Mouse (Mus musculus) CD8-positive naive resting alpha-beta T cell, adult 2 months (primary cell): Measurements from ENCODE around the gene Gm10491.
A peak's percentile ranks its signal among the peaks of the same experiment; 100 is the strongest.
"Not testable (repeated sequence)": the region's sequence is repeated elsewhere in the genome, so short reads cannot be mapped to it uniquely, and the experiment has no call there.

Experiments used
- DNase-seq, 2 experiments: peaks; one replicate each; pipeline ENCODE4 v3.0.0; 2022; ENCODE audit warnings: low read depth in 2 of 2, low spot score in 2 of 2

The Gm10491 gene

DNA sequence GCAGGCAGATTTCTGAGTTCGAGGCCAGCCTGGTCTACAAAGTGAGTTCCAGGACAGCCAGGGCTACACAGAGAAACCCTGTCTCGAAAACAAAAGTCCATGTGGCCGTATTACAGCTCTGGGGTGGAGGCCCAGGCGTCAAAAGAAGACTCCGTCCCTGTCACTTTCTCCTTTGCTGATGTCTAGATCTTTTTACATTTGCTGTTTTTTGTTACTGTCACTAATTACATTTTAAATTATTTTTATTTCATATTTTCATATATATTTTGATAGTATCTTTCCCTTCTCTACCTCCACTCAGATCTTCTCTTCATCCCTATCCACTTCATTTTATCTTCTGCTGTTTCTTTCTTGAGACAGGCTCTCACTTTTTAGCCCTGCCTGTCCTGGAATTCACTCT, at the start of gene Gm10491:
Gene Gm10491, minus strand, starts transcription at position 101 of the 400 bp plus-strand sequence.
- DNase-seq, result no peak

DNA sequence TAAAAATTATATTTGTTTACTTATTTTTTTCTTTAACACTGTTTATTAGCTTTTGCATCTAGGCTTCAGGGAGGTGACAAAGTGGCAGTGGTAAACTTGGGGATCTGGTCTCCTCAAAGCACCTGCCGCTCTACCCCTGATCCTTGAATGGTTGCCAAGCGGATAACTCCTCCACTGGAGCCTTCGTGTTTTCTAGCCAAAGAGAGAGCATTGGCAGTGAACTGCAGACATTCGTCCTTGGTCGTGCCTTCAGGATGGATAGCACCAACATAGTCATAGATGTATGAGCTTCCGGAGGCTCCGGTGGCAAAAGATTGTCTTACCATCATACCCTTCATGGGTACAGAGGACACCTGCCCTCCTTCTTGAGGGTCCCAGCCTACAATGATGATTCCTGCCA, 42.5 kb upstream of the Gm10491 start:
- no peak for DNase-seq

DNA sequence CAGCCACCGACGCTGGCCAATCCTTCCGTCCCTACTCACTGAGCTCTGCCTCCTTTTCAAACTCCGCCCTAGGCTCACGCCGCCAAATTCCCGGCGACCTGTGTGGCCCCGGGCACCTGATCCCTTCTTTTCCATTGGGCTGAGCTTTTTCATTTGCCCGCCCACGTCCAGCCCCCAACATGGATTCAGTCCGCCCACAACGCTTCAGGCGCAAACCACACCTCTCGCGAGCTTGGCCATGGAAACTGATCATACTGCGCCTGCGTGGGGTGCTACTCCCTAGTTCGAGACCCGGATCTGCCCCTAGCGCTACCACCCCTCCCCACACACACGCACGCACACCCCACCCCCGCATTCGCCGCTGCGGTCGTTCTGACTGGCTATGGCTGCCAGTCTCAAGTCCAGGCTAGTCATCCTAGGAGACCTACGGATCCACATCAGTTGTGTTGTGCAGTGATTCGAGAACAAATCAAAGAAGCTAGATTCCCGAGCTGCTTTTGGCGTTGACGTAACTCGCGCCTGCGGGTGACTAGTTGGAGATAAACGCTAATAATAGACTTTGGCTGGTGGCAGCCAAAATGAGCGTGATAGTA, 40.4 kb upstream of the Gm10491 start:
- DNase-seq, result peak; percentile 78 to 79

DNA sequence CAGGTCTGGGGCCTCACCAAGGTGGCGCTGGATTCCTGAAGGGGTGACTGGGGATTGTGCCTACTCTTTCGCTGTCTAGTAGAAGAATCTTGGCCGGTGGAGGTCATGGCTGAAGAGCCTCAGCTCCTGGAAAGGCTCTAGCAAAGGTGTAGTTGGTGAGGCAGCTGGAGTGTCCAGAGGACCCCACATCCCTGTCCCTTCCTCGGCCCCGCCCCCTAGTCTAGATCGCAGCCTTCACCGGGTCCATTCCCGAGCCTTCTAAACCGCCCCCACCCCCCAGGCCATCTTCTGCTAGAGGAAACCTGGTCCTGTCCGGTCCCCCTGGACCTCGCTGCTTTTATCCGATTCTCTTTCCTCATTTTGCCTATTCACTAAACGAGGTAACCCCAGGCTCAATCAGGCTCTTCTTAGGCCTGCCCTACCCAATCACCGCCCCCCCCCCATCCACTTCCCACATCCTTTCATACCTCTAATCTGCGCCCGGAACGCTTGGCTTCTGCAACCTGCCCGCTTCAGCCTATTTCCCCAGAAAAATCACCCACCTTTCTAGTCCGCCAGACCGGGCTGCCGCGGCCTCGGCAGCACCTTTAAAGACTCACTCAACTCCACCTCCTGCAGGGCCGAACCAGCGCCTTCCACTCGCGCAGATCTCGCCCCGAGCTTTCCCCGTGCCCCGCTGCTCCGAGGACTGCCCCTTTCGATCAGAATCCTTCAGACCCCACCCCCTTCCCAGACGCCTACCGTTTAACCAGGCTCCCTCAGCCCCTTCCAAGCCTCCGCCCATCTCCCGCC, 39.7 kb upstream of the Gm10491 start, which contains the start of gene Hdac6:
Gene Hdac6, minus strand, starts transcription at position 782 of the 792 bp plus-strand sequence.
- no peak for DNase-seq

DNA sequence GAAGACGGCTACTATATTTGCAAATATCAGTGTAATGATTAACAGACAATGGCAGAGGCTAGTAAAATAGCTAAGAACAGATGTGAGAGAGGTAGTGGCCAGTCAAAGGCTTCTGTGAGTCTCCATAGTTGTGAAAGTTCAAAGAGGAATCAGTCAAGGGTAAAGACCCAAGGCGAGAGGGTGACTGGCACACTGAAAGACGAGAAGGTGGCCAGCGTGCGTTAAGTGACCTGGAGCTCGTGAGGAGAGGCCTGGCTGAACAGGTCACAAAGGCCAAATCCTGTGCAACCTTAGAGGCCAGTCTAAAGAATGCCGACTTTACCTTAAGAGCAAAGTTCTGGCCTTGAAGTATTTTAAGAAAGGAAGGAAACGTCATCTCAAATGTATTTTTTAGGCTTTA, 38.0 kb upstream of the Gm10491 start:
- DNase-seq, result no peak

DNA sequence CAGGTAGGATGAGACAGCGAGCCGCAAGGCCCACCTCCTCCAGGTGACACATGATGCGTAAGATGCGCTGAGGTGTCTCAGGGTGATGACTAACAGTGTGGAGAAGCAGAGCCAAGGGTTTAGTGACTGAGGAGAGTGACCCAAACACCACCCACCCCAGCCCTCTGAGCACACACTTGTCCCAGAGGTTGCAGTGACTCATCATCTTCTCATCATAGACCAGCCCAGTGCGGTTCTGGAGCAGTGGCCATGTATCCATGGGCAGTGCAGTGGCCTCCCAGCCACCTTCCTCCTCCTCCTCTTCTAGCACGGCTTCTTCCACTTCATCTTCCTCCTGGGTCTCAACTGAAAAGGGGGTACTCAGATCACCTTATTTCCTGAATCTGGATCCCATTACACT, 30.0 kb upstream of the Gm10491 start:
- DNase-seq, result no peak

DNA sequence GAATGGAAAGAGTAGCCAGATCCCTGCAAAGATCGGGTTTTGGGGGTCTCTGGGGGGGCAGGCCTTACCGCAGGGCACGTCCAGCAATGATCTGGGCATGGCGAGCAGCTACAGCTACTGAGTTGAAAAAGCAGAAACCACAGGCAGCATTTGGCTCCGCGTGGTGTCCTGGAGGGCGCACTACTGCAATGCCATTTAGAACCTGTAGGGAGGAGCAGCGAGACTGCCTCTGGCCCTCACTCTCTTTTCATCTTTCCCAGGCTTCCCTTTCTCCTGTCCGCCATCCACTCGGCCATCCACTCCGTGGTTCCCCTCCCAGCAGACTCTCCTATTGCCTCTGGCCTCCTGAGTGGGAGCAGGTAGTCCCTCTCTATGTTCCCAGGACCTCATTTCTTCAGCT, 29.2 kb upstream of the Gm10491 start:
- DNase-seq, result no peak

DNA sequence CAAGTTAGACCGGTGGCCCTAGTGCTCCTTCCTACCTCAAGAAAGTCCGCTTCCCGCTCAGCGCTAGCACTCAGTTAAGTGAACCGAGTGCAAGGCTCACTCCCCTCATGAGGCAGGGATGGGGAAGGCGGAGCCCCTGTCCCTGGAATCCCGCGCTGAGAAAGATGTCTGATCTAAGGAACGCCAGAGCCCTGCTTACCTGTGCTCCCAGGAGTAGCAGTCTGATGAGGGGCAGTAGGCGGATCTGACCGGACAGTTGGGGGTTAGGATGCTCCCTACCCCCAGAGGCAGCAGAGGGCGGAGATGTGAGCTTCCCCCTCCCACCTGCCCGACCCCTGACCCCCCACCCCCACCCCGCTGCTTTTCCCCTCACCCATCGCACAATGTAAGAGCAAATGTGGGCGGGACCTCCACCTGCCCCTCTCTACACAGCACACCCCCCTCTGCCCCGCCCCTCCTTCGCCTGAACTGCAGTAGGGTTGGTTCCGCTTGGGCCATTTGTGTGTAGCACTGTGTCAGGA, 20.7 kb upstream of the Gm10491 start, which contains the start of gene Eras:
Gene Eras, minus strand, starts transcription at position 338 of the 521 bp plus-strand sequence.
- no peak for DNase-seq

DNA sequence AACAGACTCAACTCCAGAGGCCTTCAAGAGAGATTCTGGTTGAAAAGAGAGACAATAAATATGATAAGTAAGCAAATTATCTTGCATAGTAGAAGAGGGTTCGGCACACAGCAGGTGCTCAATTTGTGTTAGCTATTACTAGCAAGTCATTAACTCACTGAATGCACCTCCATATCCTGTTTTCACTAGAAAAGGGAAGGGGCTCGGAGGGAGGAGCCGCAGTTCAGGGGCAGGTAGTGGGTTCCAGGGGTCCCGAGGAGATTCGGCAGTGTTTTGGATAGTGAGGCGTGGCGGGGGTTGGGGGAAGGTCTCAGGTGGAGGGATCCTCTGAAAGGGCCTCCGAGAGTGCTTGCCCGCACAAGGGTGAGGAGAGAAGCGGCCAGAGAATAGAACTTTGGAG, 19.5 kb upstream of the Gm10491 start:
- no peak for DNase-seq

DNA sequence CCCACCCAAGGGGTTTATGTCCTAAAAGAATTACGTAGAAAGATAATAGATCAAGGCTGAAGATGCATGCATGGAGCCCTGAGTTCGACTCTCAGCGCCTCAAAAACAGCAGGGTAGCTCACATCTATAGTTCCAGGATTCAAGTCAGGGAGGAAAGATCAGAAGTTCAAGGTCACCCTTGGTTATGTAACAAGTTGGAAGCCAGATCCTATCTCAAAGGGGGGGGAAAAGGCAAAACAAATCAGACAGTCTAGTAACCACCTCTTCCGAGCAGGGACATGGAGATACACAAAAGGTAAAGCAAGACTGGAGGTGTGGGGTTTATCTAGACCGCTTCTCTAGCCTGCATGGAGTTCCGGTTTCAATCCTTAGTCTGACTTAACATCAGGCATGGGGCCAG, 18.6 kb upstream of the Gm10491 start:
- no peak for DNase-seq

DNA sequence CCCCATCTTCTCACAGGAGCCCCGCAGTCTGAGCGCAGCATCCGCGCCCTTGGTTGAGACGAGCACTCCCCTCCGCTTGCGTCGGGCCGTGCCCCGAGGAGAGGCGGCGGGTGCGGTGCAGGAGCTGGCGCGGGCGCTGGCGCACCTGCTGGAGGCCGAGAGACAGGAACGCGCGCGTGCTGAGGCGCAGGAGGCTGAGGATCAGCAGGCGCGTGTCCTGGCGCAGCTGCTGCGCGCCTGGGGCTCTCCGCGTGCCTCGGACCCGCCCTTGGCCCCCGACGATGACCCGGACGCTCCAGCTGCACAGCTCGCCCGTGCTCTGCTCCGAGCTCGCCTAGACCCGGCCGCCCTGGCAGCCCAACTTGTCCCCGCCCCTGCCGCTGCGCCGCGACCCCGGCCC, 14.4 kb upstream of the Gm10491 start:
- DNase-seq, result no peak

DNA sequence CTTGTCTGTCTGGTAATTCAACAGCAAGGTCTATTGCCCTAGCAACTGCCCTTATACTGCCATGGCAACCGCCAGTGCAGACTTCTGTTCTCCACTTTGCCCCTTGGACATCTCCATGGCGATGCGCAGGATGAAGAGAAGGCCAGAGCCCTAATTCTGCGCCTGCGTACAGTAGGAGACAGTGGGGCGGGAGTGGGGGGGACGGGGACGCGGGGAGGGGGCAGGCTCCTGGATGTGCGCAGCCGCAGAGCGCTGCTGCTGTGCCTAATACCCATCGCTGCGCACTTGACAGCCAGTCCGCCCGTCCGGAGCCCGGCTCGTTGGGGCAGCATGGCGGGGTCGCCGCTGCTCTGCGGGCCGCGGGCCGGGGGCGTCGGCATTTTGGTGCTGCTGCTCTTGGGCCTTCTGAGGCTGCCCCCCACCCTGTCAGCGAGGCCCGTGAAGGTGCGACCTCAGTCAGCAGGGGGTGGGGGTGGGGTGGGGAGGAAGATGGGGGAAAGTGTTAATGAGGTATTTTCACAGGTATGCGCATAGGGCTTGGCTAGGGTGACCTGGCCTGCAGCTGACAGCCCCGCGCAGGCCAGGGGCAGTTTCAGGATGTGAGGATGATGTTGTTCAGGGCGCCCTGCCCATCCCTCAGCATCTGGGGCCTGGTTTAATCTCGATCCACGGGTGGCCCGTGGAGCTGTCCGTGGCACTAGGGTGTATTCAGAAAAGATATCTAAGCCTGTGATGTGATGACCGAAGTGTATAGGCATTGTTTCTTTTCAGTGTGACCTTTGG, 12.2 kb upstream of the Gm10491 start, which contains the start of gene Pcsk1n:
Gene Pcsk1n, plus strand, starts transcription at position 222 of the 783 bp plus-strand sequence.
- DNase-seq, result no peak

DNA sequence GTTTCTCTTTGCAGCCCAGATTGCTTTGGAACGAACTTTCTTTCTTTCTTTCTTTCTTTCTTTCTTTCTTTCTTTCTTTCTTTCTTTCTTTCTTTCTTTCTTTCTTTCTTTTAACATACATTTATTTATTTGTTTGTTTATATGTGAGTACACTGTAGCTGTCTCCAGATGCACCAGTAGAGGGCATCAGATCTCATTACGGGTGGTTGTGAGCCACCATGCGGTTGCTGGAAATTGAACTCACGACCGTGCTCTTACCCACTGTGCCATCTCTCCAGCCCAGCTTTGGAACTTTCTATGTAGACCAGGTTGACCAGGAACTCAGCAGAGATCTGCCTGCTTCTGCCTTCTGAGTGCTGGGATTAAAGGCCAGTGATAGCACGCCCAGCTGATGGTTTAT, 10.3 kb upstream of the Gm10491 start:
- not testable (repeated sequence) for DNase-seq

DNA sequence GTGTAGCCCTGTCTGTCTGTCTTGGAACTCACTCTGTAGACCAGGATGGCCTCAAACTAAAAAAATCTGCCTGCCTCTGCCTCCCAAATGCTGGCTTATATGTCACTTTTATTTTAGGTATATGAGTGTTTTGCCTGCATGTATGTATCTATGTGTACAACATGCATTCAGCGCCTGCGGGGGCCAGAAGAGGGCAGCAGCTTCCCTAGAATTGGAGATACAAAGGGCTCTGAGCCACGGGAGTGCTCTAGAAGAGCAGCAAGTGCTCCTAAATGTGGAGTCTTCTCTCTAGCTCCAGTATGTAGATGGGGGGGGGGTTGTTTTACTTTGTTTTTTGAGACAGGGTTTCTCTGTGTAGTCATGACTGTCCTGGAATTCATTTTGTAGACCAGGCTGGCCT, 8.0 kb upstream of the Gm10491 start:
- peak in 1 of 2 experiments; percentile 24 for DNase-seq

DNA sequence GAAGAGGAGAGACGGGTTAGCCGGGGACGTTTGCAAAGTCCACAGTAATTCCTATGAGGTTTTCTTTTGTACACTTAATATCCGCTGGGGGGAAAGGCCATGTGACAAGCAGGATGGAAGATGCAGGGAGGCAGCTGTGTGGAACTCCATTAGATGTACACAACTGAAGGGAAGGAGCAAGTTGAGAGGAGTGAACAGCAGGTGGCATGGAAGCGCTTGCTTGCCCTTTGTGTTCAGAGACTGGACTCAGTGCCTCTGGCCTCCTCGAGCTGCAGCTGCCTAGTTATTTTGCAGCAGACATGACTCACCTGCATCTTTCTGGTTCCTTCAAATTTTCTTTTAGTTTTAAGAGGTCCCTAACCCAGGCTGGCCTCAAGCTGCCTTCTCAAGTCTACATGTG, 2.8 kb upstream of the Gm10491 start:
- DNase-seq, result no peak

DNA sequence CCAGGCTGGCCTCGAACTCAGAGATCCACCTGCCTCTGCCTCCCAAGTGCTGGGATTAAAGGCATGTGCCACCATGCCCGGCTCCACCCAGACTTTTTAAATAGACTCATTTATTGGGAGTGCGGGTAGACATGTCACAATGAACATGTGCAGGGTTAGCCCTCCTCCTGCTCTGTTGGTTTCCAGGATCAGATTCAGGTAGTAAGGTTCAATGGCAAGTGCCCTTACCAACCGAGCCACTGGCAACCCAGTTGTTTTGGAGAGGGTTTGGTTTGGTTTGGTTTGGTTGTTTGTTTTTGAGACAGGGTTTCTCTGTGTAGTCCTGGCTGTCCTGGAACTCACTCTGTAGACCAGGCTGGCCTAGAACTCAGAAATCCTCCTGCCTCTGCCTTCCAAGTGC, 1.6 kb upstream of the Gm10491 start, which contains the start of gene Gm10490:
Gene Gm10490, plus strand, starts transcription at position 301 of the 400 bp plus-strand sequence.
- DNase-seq, result not testable (repeated sequence)

DNA sequence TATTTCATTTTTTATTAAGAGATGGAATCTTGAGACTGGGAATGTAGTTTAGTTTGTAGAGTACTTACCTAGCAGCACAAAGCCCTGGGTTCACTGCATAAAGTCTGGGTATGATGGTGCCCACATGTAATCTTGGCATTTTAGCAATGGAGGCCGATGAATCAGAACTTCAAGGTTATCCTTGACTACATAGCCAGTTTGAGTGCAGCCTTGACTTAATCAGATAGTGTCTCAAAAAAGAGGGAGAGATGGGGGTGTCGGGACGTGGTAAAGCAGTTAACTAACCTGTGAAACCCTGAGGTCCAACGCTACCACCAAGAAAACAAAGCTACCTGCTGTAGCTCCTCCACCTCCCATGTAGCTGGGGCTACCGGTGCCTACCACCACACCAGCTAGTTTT, 3.2 kb downstream of the Gm10491 start:
- no peak for DNase-seq

DNA sequence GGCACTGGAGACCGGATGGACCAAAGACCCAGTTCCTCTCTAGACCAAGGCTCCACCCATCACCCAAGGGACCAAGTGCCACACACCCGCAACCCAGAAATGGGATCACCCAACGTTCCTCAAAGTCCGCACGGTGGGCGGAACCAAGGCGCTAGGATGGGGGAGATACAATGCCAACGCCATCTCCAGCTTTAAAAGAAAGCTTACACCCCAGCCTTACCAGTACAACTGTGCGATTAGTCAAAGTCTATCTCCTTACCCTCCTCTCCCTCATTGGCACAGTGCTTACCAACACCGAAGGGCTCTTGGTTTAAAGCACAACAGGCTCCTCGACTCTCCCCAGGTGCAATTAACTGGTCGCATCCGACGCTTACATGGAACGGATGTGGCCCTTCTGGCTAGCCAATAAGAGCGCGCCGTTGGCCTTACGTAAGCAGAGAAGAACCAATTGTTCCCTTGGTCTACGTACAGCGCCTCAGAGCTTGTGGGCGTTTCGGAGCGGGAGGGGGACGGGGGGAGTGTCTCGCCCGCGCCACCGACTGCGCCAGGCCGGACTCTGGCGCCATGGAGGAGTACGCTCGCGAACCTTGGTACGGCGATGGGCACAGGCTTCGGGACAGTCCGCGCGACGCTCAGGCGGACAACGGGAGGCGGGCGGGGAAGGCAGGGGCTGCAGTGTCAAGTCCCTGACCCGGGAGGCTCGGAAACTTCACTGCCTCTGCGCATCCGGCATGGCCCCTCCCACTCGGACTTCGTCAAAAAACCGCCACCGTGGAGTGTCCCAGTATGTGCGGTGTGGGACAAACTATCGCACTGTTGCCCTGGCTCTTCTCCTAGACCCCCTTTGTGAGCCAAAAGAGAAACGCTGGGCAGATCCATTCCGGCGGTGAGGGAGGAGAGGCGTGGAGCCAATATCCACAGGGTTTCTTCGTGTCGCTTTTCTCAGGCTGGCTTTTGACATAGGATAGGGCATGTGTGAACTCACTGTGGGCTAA, 8.5 kb downstream of the Gm10491 start, which contains the start of the genes Pqbp1 and Timm17b:
Gene Pqbp1, minus strand, starts transcription at position 390 of the 995 bp plus-strand sequence.
Gene Timm17b, plus strand, starts transcription at position 478 of the 995 bp plus-strand sequence.
- peak; percentile 69 to 74 for DNase-seq

DNA sequence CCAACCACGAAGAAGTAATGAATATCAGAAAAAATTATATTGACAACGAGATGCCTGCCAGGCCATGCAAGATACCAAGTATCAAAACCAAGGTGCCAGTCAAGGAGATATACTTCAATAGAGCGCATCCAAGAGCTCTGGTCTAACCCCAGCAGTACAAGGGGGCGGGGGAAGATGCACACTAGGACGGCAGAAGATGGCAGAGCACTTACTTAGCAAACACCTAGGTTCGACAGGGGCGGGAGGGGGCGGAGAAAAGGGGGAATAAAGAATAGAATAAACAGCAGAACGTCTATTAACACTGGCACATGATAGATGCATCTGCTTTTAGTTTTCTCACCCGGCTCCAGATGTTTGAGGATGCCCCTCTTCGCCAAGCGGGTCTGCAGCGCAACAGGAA, 9.4 kb downstream of the Gm10491 start:
- DNase-seq, result no peak
